Mouse (Mus musculus) activated CD4-positive, CD25-positive, alpha-beta regulatory T cell (primary cell): ENCODE data around the gene Celf3. TPM values are rescaled to one million over a fixed set of nuclear protein-coding genes. Genes with fewer than 3 reads are reported as not detected.

Experiments
- polyA plus RNA-seq, 2 experiments: library from polyadenylated mRNA; unstranded; fragments of 100-300 nt; shearing (Covaris generic); gene quantifications; one replicate each; pipeline ENCODE4 v1.2.1; 2017

Gene Celf3
- polyA plus RNA-seq = 1 to 10 TPM; 1.0 to 2.2 TPM

DNA sequence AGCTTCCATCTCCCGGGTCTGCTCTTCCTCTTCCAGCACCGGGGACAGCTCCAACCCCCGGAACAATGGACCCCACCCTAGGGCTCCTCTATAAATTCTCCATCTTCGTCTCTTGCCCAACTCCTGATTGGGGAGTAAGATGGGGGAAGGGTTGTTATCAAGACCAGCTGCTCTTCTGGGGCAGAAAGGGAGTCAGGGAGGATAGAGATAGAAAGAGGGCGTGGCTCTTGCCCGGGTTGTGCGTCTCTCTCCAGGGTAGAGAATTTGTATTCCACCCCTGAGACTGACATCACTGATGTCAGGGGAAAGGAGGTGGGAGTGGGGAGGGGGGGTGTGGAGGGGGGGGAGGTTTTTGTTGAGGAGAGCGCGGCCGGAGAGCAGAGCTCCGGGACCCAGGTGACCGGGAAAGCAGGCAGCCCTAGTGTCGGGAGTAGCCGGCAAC, at the start of gene Celf3:
TSS of gene Celf3 (plus strand) at position 315 of the 442 bp plus-strand sequence.

DNA sequence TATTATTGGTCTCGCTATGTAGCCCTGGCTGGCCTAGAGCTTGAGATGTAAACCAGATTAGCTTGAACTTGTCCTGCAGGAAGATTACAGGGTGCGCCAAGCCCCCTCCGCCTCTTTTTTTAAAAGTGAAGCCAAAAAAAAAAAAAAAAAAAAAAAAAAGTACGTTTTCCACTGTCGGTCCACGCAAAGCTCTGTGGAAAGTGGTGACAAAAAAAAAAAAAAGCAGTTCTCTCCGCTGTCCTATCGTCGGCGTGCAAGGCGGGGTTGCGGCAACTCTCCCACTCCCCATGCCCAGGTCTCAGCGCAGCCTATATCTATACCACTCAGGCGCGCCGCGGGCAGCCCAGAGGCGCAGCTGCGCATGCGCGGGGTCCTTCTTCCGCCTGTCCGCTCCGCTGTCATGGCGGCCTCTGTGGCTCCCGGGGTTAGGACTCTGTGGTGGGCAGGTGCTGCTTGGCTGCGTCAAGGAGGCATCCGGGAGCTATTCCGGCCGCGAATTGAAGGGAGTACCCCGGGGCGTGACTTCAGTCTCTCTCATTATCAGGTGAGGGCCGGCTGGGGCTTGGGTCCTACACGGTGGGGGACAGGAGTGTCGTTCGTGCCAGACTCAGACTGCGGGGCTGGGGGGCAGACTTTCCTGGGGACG, 35.0 kb upstream of the Celf3 start, which contains the start of gene Mrpl9:
TSS of gene Mrpl9 (plus strand) at position 368 of the 646 bp plus-strand sequence.

DNA sequence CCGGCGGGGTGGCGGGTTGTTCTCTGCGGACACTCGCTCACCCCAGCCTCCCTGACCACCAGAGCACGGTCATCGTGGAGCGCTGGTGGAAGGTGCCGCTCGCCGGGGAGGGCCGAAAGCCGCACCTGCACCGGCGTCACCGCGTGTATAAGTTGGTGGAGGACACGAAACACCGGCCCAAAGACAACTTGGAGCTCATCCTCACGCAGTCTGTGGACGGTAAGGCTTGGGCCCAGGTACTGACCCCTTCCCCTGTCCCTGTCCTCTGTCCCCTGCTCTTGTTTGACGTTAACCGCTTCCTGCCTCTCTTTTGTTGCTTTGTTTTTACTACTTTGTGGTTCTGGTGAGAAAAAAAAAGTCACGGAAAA, 34.5 kb upstream of the Celf3 start, which contains the start of gene Oaz3:
TSS of gene Oaz3 (minus strand) at position 319 of the 368 bp plus-strand sequence.

DNA sequence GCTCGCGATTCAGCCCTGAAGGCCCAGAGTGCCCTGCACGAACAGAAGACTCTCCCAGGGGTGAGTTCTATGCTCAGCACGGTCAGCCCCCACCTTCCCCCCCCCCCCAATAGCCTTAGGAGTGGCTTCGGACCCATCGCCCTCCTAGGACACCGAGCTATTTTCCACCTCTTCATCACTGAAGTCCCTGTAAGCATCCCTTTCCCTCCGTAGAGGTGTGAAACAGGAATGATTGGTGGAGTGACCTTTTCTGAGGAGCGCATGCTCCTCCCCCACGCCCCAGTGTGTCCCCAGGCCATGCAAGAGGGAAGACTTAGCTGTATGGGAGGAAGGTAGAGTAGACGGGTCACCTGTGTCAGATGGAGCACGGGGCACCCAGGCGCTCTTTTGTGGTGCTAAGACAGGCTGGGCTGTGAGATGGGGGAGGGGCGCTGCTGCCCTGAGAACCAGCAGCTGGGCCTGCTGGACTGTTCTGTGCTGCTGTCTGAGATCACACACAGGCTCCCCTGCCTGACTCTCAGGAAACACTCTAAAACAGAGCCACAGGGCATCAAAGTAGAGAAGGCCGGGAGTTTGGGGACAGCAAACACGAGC, 2.3 kb downstream of the Celf3 start, which contains the start of gene Riiad1:
TSS of gene Riiad1 (minus strand) at position 51 of the 594 bp plus-strand sequence.

Other genes with a start within 250 kb of the Celf3 start
- gene Gm4778, start 214.3 kb upstream of the Celf3 start, polyA plus RNA-seq = not detected
- 1 to 10 TPM; 4.2 to 6.5 TPM for gene Them4, start 168.2 kb upstream of the Celf3 start, polyA plus RNA-seq
- not detected for gene Them5, start 136.2 kb upstream of the Celf3 start, polyA plus RNA-seq
- gene C2cd4d, start 115.9 kb upstream of the Celf3 start, polyA plus RNA-seq = under 1 TPM in 1 of 2 experiments, not detected in 1; 0.24 TPM
- 1 to 10 TPM in 1 of 2 experiments, under 1 TPM in 1; 0.82 to 2.3 TPM for gene Rorc, start 105.5 kb upstream of the Celf3 start, polyA plus RNA-seq
- gene Lingo4, start 79.8 kb upstream of the Celf3 start, polyA plus RNA-seq = under 1 TPM in 1 of 2 experiments, not detected in 1; 0.12 TPM
- gene Tdrkh, start 65.0 kb upstream of the Celf3 start, polyA plus RNA-seq = 1 to 10 TPM; 3.8 to 4.7 TPM
- gene Mrpl9, start 35.0 kb upstream of the Celf3 start, polyA plus RNA-seq = 10 to 100 TPM; 39.5 to 72.8 TPM
- 1 to 10 TPM in 1 of 2 experiments, under 1 TPM in 1; 0.64 to 2.0 TPM for gene Oaz3, start 34.4 kb upstream of the Celf3 start, polyA plus RNA-seq
- gene Riiad1, start 2.0 kb downstream of the Celf3 start, polyA plus RNA-seq = under 1 TPM in 1 of 2 experiments, not detected in 1; 0.69 TPM
- gene Snx27, start 104.4 kb downstream of the Celf3 start, polyA plus RNA-seq = 10 to 100 TPM; 18.4 to 24.6 TPM
- not detected for gene Gm10972, start 164.8 kb downstream of the Celf3 start, polyA plus RNA-seq
- gene Tuft1, start 180.6 kb downstream of the Celf3 start, polyA plus RNA-seq = 1 to 10 TPM; 3.0 to 3.3 TPM
- gene Selenbp2, start 215.3 kb downstream of the Celf3 start, polyA plus RNA-seq = under 1 TPM in 1 of 2 experiments, not detected in 1; 0.41 TPM